Mouse (Mus musculus): ENCODE results near the gene Cd79b.
"Not testable (repeated sequence)": the region's sequence is repeated elsewhere in the genome, so short reads cannot be mapped to it uniquely, and the experiment has no call there.

Gene Cd79b

GRCm38 (mm10) chr11:106314333-106314812 lies at the start of gene Cd79b:
Gene Cd79b, minus strand, starts transcription at chr11:106314762.
- no peak for DNase-seq (ENCODE audit: low read depth, low spot score)

- DNase-seq (ENCODE audit: low read depth, low spot score): peak; percentile 65
Measured at GRCm38 (mm10) chr11:106359350-106359749, 44.8 kb upstream of the Cd79b start.

DNA sequence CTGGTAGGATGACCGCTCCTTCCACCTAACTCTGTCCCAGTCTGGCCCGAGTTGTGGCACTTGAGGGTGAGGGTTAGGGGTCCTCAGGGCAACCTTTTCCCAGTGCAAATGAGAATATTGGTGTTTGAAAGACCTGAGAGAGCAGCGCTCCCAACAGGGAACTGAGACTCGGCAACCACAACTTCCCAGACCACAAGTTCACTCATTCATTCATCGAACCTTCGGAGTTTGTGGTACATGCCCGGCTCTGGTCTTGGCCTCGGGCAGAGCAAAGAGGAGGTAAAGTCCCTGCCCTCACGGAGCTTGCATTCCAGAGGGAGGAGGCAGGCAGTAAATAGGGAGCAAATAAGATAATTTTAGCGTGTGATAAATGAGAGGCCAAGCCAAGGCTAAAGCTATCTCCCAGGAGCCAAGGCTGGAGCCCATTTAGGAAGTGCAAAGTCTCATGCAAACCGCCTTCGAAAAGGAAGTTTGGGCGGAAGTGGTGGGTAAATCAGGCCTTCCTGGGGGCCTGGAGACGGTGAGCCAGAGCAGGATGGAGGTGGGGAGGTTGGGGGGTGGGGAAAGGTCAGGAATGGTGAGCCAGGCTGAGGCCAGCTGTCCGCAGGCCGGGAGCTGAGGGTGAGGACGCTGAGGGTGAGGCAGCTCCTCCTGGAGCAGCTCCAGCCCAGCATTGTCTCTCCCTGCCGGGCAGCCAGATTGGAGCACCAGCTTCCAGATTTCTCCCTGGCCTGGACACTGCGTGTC lies 41.0 kb upstream of the Cd79b start:
- no peak for DNase-seq (ENCODE audit: low read depth, low spot score)

DNA sequence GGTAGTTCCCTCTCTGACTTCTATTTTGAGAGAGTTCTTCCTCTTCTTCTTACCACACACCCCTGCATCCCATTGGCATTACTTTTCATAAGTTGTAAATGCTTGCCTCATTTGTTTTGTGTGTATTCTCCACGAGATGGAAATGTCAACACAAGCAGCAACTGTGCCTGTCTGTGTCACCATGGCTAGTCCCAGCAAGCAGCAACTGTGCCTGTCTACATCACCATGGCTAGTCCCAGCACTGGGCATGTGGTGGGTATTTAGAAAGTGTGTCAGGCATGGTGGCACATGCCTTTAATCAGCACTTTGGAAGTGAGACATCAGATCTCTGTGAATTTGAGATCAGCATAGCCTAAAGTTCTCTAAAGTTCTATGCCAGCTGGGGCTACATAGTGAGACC lies 39.6 kb upstream of the Cd79b start:
- no peak for DNase-seq (ENCODE audit: low read depth, low spot score)

- no peak for DNase-seq (ENCODE audit: low read depth, low spot score)
Measured at GRCm38 (mm10) chr11:106353188-106353587, 38.6 kb upstream of the Cd79b start, which contains the start of gene Scn4a. Gene Scn4a, minus strand, starts transcription at chr11:106353288.

DNA sequence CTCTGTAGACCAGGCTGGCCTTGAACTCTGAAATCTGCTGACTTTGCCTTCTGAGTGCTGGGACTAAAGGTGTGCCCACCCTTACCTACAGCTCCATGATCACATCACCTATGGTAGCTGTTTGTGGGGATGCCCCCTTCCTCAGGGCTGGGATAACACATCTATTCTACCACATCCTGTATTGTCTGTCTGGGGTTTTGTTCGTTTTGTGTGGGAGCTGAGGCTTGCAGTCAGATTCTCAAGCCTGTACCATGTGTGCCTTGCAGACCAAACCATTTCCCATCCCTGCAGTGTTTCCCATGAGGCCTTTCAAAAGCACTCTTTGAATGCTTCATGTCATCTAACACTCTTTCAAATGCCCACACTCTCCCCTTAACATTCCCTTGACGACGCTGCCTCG lies 37.4 kb upstream of the Cd79b start:
- no peak for DNase-seq (ENCODE audit: low read depth, low spot score)

DNA sequence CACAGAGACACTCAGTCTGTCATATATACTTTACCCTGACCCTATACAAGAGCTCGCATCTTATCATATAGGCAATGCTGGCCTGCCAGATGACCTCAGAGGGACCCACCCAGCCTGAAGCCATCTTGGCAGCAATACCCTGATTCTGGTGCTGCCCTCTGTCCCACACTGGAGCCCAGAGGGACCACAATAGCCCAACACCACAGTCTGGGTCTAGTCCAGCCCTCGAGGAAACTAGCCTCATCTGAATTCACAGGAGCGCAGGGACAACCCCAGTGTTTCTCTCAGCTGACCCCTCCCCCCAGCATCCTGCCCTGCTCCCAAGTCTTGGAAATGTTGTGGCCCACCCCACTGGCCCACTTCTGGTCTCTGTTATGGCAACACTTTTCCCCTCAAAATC lies 36.7 kb upstream of the Cd79b start:
- DNase-seq (ENCODE audit: low read depth, low spot score): no peak

DNA sequence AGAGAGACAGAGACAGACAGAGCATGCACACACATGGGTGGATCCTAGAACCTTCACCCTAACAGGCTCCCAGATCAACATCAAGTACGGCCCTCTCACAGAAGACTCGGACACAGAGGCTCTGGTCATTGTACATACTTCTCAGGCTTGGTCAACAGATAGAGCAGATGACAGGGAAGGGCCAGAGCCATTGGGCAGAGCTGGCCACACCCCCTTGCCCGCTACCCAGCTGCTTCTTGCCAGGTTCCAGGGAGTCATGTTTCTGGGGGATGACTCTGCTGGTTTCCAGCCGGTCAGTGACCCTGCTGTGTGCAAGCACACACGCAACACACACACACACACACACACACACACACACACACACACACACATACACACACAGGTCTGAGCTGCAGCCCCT lies 36.3 kb upstream of the Cd79b start:
- DNase-seq (ENCODE audit: low read depth, low spot score): no peak

GRCm38 (mm10) chr11:106349772-106350171 lies 35.2 kb upstream of the Cd79b start:
- DNase-seq (ENCODE audit: low read depth, low spot score): no peak

GRCm38 (mm10) chr11:106344910-106345309 lies 30.3 kb upstream of the Cd79b start:
- no peak for DNase-seq (ENCODE audit: low read depth, low spot score)

- no peak for DNase-seq (ENCODE audit: low read depth, low spot score)
Measured at GRCm38 (mm10) chr11:106340990-106341520, 26.5 kb upstream of the Cd79b start.

DNA sequence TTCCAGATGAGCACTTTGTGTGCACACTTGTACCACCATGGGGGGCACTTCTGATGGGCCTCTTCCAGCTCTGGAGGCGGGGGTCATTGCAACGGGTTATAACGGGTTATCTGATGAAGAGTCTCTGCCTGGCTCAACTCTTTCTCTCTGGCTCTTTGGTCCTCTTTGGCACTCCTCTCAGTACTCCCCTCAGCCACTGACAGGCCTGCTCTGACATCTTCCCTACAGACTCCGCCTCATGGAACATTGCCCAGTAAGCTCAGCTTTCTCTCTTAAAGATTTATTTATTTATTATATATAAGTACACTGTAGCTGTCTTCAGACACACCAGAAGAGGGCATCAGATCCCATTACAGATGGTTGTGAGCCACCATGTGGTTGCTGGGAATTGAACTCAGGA lies 24.8 kb upstream of the Cd79b start:
- not testable (repeated sequence) for DNase-seq (ENCODE audit: low read depth, low spot score)

DNA sequence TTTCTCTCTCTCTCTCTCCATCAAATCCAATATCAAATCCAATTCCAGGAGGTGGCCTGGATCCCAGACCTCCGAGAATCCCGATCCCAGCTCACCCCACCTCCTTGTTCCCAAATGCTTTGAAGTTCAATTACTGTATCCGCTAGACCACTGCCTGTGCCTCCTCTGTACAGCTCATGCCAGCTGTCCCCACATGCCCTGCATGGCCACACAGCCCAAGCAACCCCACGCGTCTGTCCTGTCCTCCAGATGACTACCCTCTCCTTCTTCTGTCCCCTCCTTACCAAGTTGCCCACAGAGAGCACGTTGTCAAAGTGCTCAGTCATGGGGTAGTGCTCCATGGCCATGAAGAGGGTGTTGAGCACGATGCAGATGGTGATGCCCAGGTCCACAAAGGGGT lies 24.3 kb upstream of the Cd79b start:
- DNase-seq (ENCODE audit: low read depth, low spot score): no peak

DNA sequence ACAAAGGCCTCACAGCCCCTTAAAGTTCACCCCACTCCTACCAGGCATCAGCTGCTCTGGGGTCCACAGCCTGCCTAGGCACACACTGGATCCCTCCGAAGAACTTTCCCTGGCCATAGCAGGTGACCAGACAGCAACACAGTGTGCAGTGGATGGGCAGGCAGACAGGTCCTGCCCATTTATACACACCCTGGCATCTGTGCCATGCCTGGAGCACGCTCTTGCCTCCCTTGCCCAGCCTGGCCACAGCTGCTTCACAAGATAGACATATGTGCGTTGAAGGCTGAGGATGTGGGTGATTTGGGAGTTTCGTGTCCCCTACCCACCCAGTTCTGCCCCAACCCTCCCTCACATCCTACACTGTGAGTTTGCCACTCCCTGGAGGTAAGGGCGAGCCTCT lies 23.5 kb upstream of the Cd79b start:
- DNase-seq (ENCODE audit: low read depth, low spot score): no peak

DNA sequence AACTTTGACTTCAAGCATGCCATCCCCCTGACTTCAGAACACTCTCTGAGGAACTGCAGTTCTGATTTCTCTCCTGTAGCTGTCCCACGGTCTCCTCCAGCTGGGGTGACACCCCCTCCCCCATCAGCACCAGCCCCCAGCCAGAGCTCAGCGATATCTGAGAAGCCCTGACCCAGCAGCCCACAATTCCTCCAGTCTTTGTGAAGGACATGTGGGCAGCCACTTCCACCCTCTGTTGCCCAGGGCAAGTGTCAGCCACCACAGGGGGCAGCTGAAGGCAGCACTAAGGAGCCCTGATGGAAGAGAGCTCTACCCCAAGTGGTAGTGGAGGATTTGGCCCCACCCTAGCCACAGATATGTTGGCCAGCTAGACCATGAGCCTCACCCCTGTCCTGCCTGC lies 19.5 kb upstream of the Cd79b start:
- DNase-seq (ENCODE audit: low read depth, low spot score): no peak

DNA sequence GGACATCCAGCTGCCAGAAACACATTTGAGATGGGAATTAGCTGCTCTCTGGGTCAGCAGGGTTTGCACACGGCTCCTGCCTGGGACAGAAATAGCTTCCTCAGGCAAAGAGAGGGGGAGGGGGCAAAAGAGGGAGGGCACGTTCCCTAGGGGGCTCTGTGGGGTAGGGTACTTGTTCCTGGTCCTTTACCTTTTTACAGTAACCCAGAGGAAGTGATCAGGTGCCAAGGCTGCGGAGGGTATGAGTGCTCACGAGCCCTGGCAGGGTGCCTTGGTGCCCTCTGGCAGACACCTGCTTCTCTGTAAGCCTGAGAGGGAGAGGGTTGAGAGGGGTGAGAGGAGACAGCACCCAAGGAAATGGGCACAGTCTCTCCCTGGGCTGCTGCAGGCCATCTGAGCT lies 17.9 kb upstream of the Cd79b start:
- DNase-seq (ENCODE audit: low read depth, low spot score): no peak

GRCm38 (mm10) chr11:106329682-106330081 lies 15.1 kb upstream of the Cd79b start:
- DNase-seq (ENCODE audit: low read depth, low spot score): peak; percentile 66

DNA sequence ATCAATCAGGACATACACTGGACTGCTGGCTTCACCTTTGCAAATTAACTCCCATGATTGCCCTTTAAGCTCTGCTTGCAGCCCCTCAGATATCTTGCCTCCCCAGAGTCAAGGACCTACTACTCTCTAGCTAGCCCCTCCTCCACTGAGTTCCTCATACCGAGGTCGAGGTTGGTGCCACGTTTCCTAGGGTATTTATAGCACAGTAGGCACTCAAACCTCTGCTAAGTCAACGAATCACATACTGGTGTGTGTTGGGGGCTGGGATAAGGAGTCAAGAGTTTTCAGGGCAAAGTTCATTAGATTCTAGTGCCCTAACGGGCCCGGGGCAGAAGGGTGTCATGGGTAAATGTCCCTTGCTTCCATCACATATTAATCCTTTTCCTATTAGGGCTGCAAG lies 14.6 kb upstream of the Cd79b start:
- no peak for DNase-seq (ENCODE audit: low read depth, low spot score)

DNA sequence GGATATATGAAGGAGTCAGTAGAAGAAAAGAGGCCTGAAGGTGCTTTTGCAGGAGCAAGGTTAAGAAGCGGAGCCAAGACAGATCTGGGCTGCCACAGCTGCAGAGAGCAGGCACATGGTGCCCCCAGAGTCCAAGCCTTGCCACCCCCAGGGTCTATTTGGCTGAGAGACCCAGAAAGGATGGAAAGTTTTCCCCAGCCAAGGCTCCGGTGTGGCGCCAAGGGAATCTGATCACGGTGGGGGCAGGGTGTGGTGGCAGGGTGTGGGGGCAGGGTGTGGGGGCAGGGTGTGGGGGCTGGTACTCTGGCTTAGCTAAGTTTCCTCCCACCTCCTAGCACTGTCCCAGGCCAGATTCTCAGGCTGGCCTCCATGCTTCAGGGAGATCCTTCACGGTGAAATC lies 14.0 kb upstream of the Cd79b start:
- DNase-seq (ENCODE audit: low read depth, low spot score): no peak

- DNase-seq (ENCODE audit: low read depth, low spot score): no peak
Measured at GRCm38 (mm10) chr11:106326475-106326874, 11.9 kb upstream of the Cd79b start.

- DNase-seq (ENCODE audit: low read depth, low spot score): peak; percentile 71
Measured at GRCm38 (mm10) chr11:106325566-106326206, 11.1 kb upstream of the Cd79b start.

- no peak for DNase-seq (ENCODE audit: low read depth, low spot score)
Measured at GRCm38 (mm10) chr11:106324858-106325257, 10.3 kb upstream of the Cd79b start.

All from ZHBTc4 (cell line).